Mouse (Mus musculus) gastrocnemius, postnatal 10 days (tissue): ENCODE measurements around the gene Tpo. TPM values are rescaled to one million over a fixed set of nuclear protein-coding genes. Genes with fewer than 3 reads are reported as not detected.

Experiments
- DNase-seq: peaks from one replicate; pipeline ENCODE4 v3.0.0; 2021; ENCODE audit warnings: mixed read lengths
- total RNA-seq, 2 experiments: library from RNA; stranded (reverse); gene quantifications; 2 replicates each; pipeline ENCODE4 v1.2.3; 2021

The Tpo gene
- total RNA-seq, 2 experiments from 2014 or later, result not detected

DNA sequence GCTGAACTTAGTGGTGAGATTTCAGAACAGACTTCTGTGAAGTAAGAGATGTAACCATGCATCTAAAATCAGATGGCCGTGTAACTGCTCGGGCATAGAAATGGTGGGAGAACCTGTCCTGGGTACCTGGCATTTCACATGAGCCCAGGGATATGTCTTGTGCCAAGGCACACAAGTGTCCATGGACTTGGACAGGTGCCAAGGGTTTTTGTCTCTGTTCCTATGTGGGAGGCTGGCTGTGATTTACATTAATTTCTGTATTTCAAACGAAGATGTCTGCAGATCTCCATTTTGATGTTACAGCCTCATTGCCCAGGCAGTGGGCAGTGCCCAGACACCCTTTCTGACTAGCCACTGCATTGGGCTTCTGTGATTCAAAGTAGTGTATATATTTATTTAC is 115.3 kb downstream of the Tpo start:
- no peak for DNase-seq

DNA sequence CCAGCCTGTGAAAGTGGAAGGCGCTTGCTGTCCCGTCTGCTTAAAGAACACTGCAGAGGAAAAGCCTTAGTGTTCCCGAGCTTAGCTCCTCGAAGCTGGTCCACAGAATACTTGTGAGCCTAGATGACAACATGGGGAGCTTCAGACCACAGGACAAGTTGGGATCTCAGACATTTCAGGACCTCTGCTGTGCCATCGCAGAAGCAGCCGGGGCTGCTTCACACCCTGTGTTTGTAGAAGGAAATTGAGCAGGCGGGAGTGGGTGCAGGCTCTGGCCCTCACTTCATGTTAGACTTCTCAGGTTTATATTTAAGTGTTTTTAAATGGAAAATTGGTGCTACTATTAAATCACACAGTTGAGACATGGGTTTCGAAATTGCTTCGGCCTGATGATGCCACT is 116.9 kb downstream of the Tpo start:
- no peak for DNase-seq

DNA sequence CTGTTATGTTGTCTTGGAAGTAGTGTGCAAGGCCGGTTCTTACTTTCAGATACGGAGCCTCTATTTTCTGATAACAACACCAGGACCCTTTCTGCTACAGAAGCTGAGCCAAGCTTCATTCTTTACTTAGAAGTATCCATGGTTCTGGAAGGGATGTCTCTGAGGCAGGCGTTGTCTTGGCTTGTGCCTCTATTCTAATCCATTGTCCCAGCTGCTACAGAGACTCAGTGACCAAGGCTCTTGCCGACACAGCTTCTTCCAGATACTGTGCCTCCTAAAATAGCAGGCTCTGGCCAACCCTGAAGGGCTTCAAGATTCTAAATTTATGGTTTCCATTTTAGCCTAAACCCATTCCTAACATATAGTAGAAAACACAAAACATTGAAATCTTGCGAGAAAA is 123.7 kb downstream of the Tpo start:
- DNase-seq, result no peak

DNA sequence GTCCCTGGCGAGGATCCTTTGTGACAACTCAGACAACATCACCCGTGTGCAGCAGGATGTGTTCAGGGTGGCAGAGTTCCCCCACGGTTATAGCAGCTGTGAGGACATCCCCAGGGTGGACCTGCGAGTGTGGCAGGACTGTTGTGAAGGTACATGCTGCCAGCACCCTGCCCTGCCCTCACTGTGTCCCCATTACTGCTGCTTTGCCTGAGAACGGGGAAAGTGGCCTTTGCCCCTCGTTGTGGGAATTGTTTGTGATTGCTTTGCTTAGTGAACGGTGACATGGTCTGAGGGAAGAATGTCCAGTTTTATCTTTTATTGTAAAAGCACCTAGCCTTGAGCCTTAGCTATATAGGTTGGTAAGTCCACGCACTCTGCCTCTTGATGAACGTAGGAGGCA is 125.8 kb downstream of the Tpo start:
- DNase-seq, result no peak

Other genes with a start within 250 kb of the Tpo start
- 100 to 1,000 TPM in 1 of 2 experiments, 10 to 100 TPM in 1; 83.3 to 107 TPM for gene Pxdn, start 195.0 kb downstream of the Tpo start, total RNA-seq
- under 1 TPM; 0.70 to 0.99 TPM for gene Sntg2, start 240.8 kb upstream of the Tpo start, total RNA-seq